Mouse (Mus musculus) G1E (cell line): ENCODE measurements around the gene Acot11.

Experiments used
- CTCF ChIP-seq: IDR thresholded peaks from 2 replicates; pipeline ENCODE4 v1.5.1; 2012; ENCODE audit warnings: low read depth, low read length, inconsistent platforms, mixed read lengths
- GATA1 ChIP-seq: IDR thresholded peaks from 2 replicates; pipeline ENCODE4 v1.6.1; 2012; ENCODE audit warnings: borderline replicate concordance, low read length, inconsistent platforms, mixed read lengths
- POLR2AphosphoS5 ChIP-seq: IDR thresholded peaks from 2 replicates; pipeline ENCODE4 v1.6.1; 2012; ENCODE audit warnings: low read depth, low read length, inconsistent platforms; ENCODE audit not compliant: insufficient replicate concordance
- TAL1 ChIP-seq: conservative IDR thresholded peaks from 2 replicates; pipeline ENCODE4 v1.6.1; 2012; ENCODE audit warnings: low read depth, low read length, inconsistent platforms, mixed read lengths

DNA sequence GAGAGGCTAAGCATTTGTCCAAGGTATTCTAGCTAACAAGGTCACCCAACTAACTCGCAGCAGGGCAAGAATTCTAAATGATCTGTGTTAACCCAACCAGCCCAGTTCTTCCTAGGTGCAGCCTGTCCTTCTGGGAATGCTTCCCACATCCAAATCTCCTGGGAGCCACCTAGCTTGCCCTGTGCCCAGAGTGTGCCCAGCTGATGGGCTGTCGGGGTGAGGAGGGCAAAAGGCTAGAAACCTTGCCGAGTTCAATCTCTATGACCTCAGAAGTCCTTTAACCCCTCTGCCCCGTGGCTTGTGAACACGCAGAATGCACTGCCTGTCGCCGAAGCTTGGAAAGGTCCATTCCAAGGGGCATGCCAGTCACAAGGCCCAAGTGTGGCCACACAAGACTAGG lies 40.6 kb downstream of the Acot11 start:
- TF ChIP-seq GATA1 (no peak), CTCF (no peak), POLR2AphosphoS5 (no peak), TAL1 (no peak)
